Mouse (Mus musculus): ENCODE data around the gene Zmiz1. TPM values are rescaled to one million over a fixed set of nuclear protein-coding genes. Genes with fewer than 3 reads are reported as not detected.

Gene Zmiz1
- 2.7 and 4.0 TPM in 2 replicates for polyA plus RNA-seq (2012; rRNA removed)

GRCm38 (mm10) chr14:25459016-25459393 lies at the start of gene Zmiz1:
Zmiz1 (plus strand) TSS chr14:25459185.

GRCm38 (mm10) chr14:25693888-25694568 lies 235.0 kb downstream of the Zmiz1 start, which contains the start of gene Ppif:
Ppif (plus strand) TSS chr14:25694154.

Other genes with a start within 250 kb of the Zmiz1 start
- gene Ppif, start 235.0 kb downstream of the Zmiz1 start, polyA plus RNA-seq (2012; rRNA removed), result 46.5 and 52.0 TPM in 2 replicates